8 mouse cellular contexts compared by ENCODE assay signal in the genomic region with DNA sequence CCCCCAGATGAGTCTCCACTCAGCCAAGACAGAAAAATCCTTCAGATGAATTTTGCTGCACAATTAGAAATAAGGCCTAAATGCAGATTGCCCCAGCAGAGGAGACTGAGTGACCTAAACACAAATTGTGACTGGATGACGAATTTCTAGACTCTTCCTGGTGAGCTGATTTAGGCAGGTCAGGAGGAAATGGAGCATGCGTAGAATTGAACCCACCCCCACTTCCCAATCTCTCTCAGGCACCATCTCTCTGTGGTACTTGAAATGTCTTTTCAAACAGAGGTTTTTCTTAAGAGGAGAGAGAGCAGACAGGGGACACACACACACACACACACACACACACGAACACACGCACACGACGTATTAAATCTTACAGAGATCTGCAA. TPM values are rescaled to one million over a fixed set of nuclear protein-coding genes. Genes with fewer than 3 reads are reported as not detected.
DNase-seq lines count a peak whose midpoint lies in the region; ATAC-seq and TF ChIP-seq lines count a peak whose summit lies in the region.
"Had no signal": no experiment of that assay in that cellular context is flagged by ENCODE, and none has a peak within 500 bp of the region (broad histone marks: within the 10 kb centered on the region; RNA-seq: fewer than 3 reads in every experiment).

No protein-coding gene starts in this region.

- no peak for DNase-seq in layer of hippocampus, adult 2 months (ENCODE audit: low spot score in 2 of 2)
- no peak for DNase-seq in layer of hippocampus, adult 11-12 months (ENCODE audit: low spot score)
- no peak for DNase-seq in hindbrain, postnatal 0 days (ENCODE audit: low spot score)
- DNase-seq in gastrocnemius, postnatal 4 days (ENCODE audit: low spot score in 2 of 2) = no peak
- no peak for DNase-seq in ovary, postnatal 10 days (ENCODE audit: low spot score)

- H3K4me3 ChIP-seq in layer of hippocampus, adult 2 months = no peak overlapping the region
- H3K4me3 ChIP-seq in embryonic fibroblast, embryonic 13.5 days (ENCODE audit: insufficient read depth, low read length) = no peak overlapping the region
- no peak overlapping the region for H3K4me3 ChIP-seq in hindbrain, postnatal 0 days (ENCODE audit: low read length)
- no peak overlapping the region for H3K4me3 ChIP-seq in olfactory bulb, adult 2 months (ENCODE audit: insufficient read depth, low read depth, low read length)

- WGBS in hindbrain, postnatal 0 days = 23% methylated on average over 6 of the region's 6 CpGs
- WGBS in olfactory bulb, adult 2 months = 57% methylated on average over 6 of the region's 6 CpGs

- H3K9ac ChIP-seq in hindbrain, postnatal 0 days (replicated peaks; ENCODE audit: low read length) = peak overlapping the region; percentile 35; the same call in 1 of the 2 replicates

- 0 out of 2 replicates have a peak, but pooled peaks have one; percentile 1 for ATAC-seq in hindbrain, postnatal 0 days

- no peak for TF ChIP-seq CTCF in layer of hippocampus, adult 2 months (conservative IDR thresholded peaks at IDR 0.05)
- TF ChIP-seq CTCF in embryonic fibroblast, embryonic 13.5 days (IDR thresholded peaks at IDR 0.05; ENCODE audit: borderline replicate concordance, insufficient read depth, low read length) = no peak
- no peak for TF ChIP-seq CTCF in hindbrain, postnatal 0 days (IDR thresholded peaks at IDR 0.05; ENCODE audit: low read depth)
- TF ChIP-seq CTCF in olfactory bulb, adult 2 months (IDR thresholded peaks at IDR 0.05; ENCODE audit: insufficient read depth, low read depth, low read length) = no peak

- H3K27ac ChIP-seq in layer of hippocampus, adult 2 months = peak overlapping the region; percentile 64; the same call in 1 of the 2 replicates
- peak overlapping the region; percentile 9; the same call in 1 of the 2 replicates for H3K27ac ChIP-seq in embryonic fibroblast, embryonic 13.5 days (ENCODE audit: insufficient read depth, low read length)
- peak overlapping the region; percentile 89 for H3K27ac ChIP-seq in hindbrain, postnatal 0 days
- peak overlapping the region; percentile 18; the same call in 1 of the 2 replicates for H3K27ac ChIP-seq in olfactory bulb, adult 2 months (ENCODE audit: insufficient read depth, low read depth, low read length)

- H3K4me2 ChIP-seq in hindbrain, postnatal 0 days (ENCODE audit: low read depth, low read length) = peak overlapping the region; percentile 30

- H3K9me3 ChIP-seq in hindbrain, postnatal 0 days (ENCODE audit: low read length) = no peaks in the 10 kb centered on the region

- TF ChIP-seq POLR2A in embryonic fibroblast, embryonic 13.5 days (IDR thresholded peaks at IDR 0.05; ENCODE audit: low read depth, low read length) = no peak
- TF ChIP-seq POLR2A in olfactory bulb, adult 2 months (IDR thresholded peaks at IDR 0.05; ENCODE audit: insufficient read depth, low read depth, low read length) = no peak

- H3K36me3 ChIP-seq in hindbrain, postnatal 0 days (ENCODE audit: insufficient read depth, low read length) = no peaks in the 10 kb centered on the region

- no peaks in the 10 kb centered on the region for H3K27me3 ChIP-seq in hindbrain, postnatal 0 days (ENCODE audit: insufficient read depth, low read length)

- peaks cover 7% of the 10 kb centered on the region; the same call in 1 of the 2 replicates for H3K4me1 ChIP-seq in embryonic fibroblast, embryonic 13.5 days (ENCODE audit: control insufficient read depth, insufficient read depth, low read length)
- peaks cover 23% of the 10 kb centered on the region; the same call in 1 of the 2 replicates for H3K4me1 ChIP-seq in hindbrain, postnatal 0 days (ENCODE audit: insufficient read depth, low read length)
- H3K4me1 ChIP-seq in olfactory bulb, adult 2 months (ENCODE audit: control insufficient read depth, insufficient read depth, low read length) = peaks cover 24% of the 10 kb centered on the region

RNA-seq across cellular contexts. Expression of a gene that starts 4.6 kb away (rescaled TPM):
- 1 to 10 TPM in 1 of 2 experiments, under 1 TPM in 1; 0.41 to 1.0 TPM for total RNA-seq in layer of hippocampus, adult 2 months (2021)
- polyA plus RNA-seq in embryonic fibroblast, embryonic 13.5 days (2011; ENCODE audit: insufficient read length, low read depth, missing spikeins) = not detected in 2 replicates
- total RNA-seq in hindbrain, postnatal 0 days (2014; rRNA removed) = not detected in 2 replicates
- polyA plus RNA-seq in hindbrain, postnatal 0 days (2015; fragmentation: Nextera tagmentation; extraction: Ambion mirVana) = 0.19 and 0.24 TPM in 2 replicates
- not detected in 2 replicates for polyA plus RNA-seq in olfactory bulb, adult 2 months (2012; ENCODE audit: insufficient read depth, insufficient read length, low replicate concordance, missing spikeins)
- total RNA-seq in gastrocnemius, postnatal 4 days (2021) = under 1 TPM in 1 of 2 experiments, not detected in 1; 0.31 TPM
- total RNA-seq: heart, postnatal 14 days had no signal

Comparison
In these comparisons a context has a peak if more than half of its experiments do, and no peak if none do; other contexts are left out.
1. H3K27ac ChIP-seq: peak in every context shown above with its lines; median percentile 89 in hindbrain, postnatal 0 days; 64 in layer of hippocampus, adult 2 months; 18 in olfactory bulb, adult 2 months; 9 in embryonic fibroblast, embryonic 13.5 days.